Mouse (Mus musculus): ENCODE results near the gene Gm49322.

DNA sequence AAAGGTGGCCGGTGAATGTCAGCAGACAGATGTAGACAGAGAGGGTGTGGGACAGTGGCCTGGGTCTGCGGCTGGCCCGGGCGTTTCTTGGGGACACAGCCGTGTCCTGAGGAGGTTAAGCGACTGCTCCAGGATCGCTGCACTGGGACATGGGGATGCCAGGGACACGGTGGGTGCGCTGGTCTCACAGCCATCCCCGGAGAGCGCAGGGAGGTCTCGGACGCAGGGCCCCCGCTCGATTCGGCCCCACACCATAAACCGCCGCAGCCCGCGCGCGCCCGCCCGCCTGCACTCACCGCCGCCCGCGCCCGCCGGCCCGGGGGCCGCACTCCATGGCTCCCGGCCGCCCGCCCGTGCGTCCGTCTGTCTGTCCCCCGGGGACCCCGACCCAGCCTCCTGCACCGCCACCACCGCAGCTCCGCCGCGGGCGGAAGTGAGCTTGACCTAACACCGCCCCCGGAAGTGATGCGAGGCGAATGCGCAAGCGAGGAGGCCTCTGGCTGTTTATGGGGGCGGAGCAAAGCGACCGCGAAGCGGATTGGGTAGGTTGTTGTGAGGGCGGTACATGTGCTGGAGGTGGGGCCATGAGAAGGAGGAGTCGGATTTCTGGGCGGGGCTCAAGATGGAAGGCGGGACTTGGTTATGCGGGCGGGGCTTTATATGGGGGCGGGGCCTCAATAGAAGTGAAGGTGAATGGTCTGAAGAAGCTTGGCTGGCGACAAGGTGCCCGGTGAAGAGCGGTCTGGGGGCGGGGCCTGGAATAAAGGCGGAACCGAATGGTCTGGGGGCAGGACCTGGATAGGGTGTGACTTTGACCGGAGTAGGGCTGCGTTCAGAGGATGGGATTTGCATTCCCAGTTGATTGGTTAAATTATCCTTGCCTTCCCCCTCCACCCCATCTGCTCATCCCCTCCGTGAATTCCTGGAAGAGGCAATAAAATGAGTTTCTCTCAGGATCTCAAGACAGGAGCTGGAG is 15.7 kb upstream of the Gm49322 start, which contains the start of gene Abhd17a:
- TF ChIP-seq CTCF (IDR thresholded peaks at IDR 0.05; ENCODE audit: borderline replicate concordance, insufficient read depth, low read depth, low read length) (no peak), POLR2A (IDR thresholded peaks at IDR 0.05; ENCODE audit: borderline replicate concordance, insufficient read depth, low read length) (peak; percentile 85)
